Mouse (Mus musculus): ENCODE data around the gene Vamp2.

Vamp2 gene

GRCm38 (mm10) chr11:69064259-69065133 is 23.8 kb upstream of the Vamp2 start:
- in situ Hi-C loops (cut with MboI, MseI), result loop anchor here (5.0 kb wide), 1 partner anchor 58 kb away; the partner anchor contains the start of genes 9130213A22Rik and Hes7

- in situ Hi-C loops (cut with MboI, MseI), result no loop called here
Observed at GRCm38 (mm10) chr11:69065394-69065925, 22.8 kb upstream of the Vamp2 start.

GRCm38 (mm10) chr11:69066163-69066861 is 22.0 kb upstream of the Vamp2 start:
- in situ Hi-C loops (cut with MboI, MseI), result no loop called here

- in situ Hi-C loops (cut with MboI, MseI), result no loop called here
Observed at GRCm38 (mm10) chr11:69066956-69067355, 21.3 kb upstream of the Vamp2 start.

- in situ Hi-C loops (cut with MboI, MseI), result no loop called here
Observed at GRCm38 (mm10) chr11:69067601-69068000, 20.7 kb upstream of the Vamp2 start.

- in situ Hi-C loops (cut with MboI, MseI), result no loop called here
Observed at GRCm38 (mm10) chr11:69070093-69070492, 18.2 kb upstream of the Vamp2 start.

GRCm38 (mm10) chr11:69070590-69071222 is 17.6 kb upstream of the Vamp2 start, which contains the start of gene Tmem107:
Gene Tmem107, plus strand, starts transcription at chr11:69070806.
- in situ Hi-C loops (cut with MboI, MseI), result no loop called here

- in situ Hi-C loops (cut with MboI, MseI), result no loop called here
Observed at GRCm38 (mm10) chr11:69071262-69071661, 17.0 kb upstream of the Vamp2 start.

- in situ Hi-C loops (cut with MboI, MseI), result no loop called here
Observed at GRCm38 (mm10) chr11:69072234-69072633, 16.1 kb upstream of the Vamp2 start.

- in situ Hi-C loops (cut with MboI, MseI), result no loop called here
Observed at GRCm38 (mm10) chr11:69072666-69073064, 15.6 kb upstream of the Vamp2 start.

- in situ Hi-C loops (cut with MboI, MseI), result no loop called here
Observed at GRCm38 (mm10) chr11:69073065-69073888, 15.0 kb upstream of the Vamp2 start.

GRCm38 (mm10) chr11:69073951-69074775 is 14.1 kb upstream of the Vamp2 start:
- in situ Hi-C loops (cut with MboI, MseI), result no loop called here

GRCm38 (mm10) chr11:69074776-69075069 is 13.6 kb upstream of the Vamp2 start:
- in situ Hi-C loops (cut with MboI, MseI), result loop anchor here (5.0 kb wide), 1 partner anchor 98 kb away; no protein-coding TSS in a partner anchor

- in situ Hi-C loops (cut with MboI, MseI), result loop anchor here (5.0 kb wide), 1 partner anchor 96 kb away; no protein-coding TSS in a partner anchor
Observed at GRCm38 (mm10) chr11:69075764-69076479, 12.4 kb upstream of the Vamp2 start.

- in situ Hi-C loops (cut with MboI, MseI), result loop anchor here (5.0 kb wide), 1 partner anchor 96 kb away; no protein-coding TSS in a partner anchor
Observed at GRCm38 (mm10) chr11:69076572-69076971, 11.7 kb upstream of the Vamp2 start.

- in situ Hi-C loops (cut with MboI, MseI), result loop anchor here (5.0 kb wide), 1 partner anchor 95 kb away; no protein-coding TSS in a partner anchor
Observed at GRCm38 (mm10) chr11:69077316-69077715, 11.0 kb upstream of the Vamp2 start.

- in situ Hi-C loops (cut with MboI, MseI), result loop anchor here (5.0 kb wide), 1 partner anchor 94 kb away; no protein-coding TSS in a partner anchor
Observed at GRCm38 (mm10) chr11:69078041-69078440, 10.2 kb upstream of the Vamp2 start.

GRCm38 (mm10) chr11:69078805-69079438 is 9.4 kb upstream of the Vamp2 start:
- in situ Hi-C loops (cut with MboI, MseI), result loop anchor here (5.0 kb wide), 1 partner anchor 93 kb away; no protein-coding TSS in a partner anchor
